Mouse (Mus musculus) stomach, postnatal 0 days (tissue): Measurements from ENCODE around the gene Sipa1l1. TPM values are rescaled to one million over a fixed set of nuclear protein-coding genes. Genes with fewer than 3 reads are reported as not detected.

Experiments
- ATAC-seq: fragments of 200-750 bp; cut with Nextera tagmentation; 2 replicates; pipeline ENCODE4 v1.8.0; 2017; ENCODE audit not compliant: low FRiP score, low TSS enrichment
- DNase-seq: peaks from one replicate; pipeline ENCODE4 v3.0.0-alpha.2; 2016; ENCODE audit warnings: low spot score
- H3K27ac ChIP-seq: fragments of 300-500 bp; sonication (generic); replicated peaks from 2 replicates; pipeline ENCODE4 v1.5.1; 2014; ENCODE audit warnings: mild to moderate bottlenecking, control low read depth
- H3K27me3 ChIP-seq: fragments of 300-500 bp; sonication (generic); 2 replicates; pipeline ENCODE4 v1.6.1; 2014; ENCODE audit warnings: low read length; ENCODE audit not compliant: control insufficient read depth, insufficient read depth
- H3K36me3 ChIP-seq: fragments of 300-500 bp; sonication (generic); 2 replicates; pipeline ENCODE4 v1.6.1; 2014; ENCODE audit warnings: low read length, mixed read lengths; ENCODE audit not compliant: control insufficient read depth, insufficient read depth
- H3K4me1 ChIP-seq: fragments of 300-500 bp; sonication (generic); replicated peaks from 2 replicates; pipeline ENCODE4 v1.6.1; 2014; ENCODE audit warnings: antibody characterized with exemption; ENCODE audit not compliant: control insufficient read depth, insufficient read depth
- H3K4me2 ChIP-seq: fragments of 300-500 bp; sonication (generic); replicated peaks from 2 replicates; pipeline ENCODE4 v1.6.1; 2014; ENCODE audit warnings: low read depth, mild to moderate bottlenecking, control low read depth, moderate library complexity
- H3K4me3 ChIP-seq: fragments of 300-500 bp; sonication (generic); 2 replicates; pipeline ENCODE4 v1.5.1; 2014; ENCODE audit warnings: low read depth, low read length, control low read depth
- H3K9ac ChIP-seq: fragments of 300-500 bp; sonication (generic); 2 replicates; pipeline ENCODE4 v1.6.1; 2014; ENCODE audit warnings: mild to moderate bottlenecking, low read length, control low read depth, mixed read lengths
- H3K9me3 ChIP-seq: fragments of 300-500 bp; sonication (generic); 2 replicates; pipeline ENCODE4 v1.6.1; 2016; ENCODE audit warnings: low read length; ENCODE audit not compliant: control insufficient read depth
- CTCF ChIP-seq: IDR thresholded peaks from 2 replicates; pipeline ENCODE4 v1.5.1; 2016; ENCODE audit warnings: antibody characterized with exemption, low read depth, mild to moderate bottlenecking, moderate library complexity
- EP300 ChIP-seq: optimal IDR thresholded peaks from 2 replicates; pipeline ENCODE3; 2016; ENCODE audit warnings: antibody characterized with exemption
- WGBS: fragments of 180-500 bp; shearing (Covaris S2); extraction: QIAGEN DNeasy Blood & Tissue Kit; methylation state at CpG from one replicate; pipeline ENCODE4 v1.1.7; 2014; 5-methylcytosine and 5-hydroxymethylcytosine counted together
- polyA plus RNA-seq: library from polyadenylated mRNA; unstranded; fragments of >200 nt; fragmentation: Nextera tagmentation; extraction: Ambion mirVana; gene quantifications from 2 replicates; pipeline ENCODE4 v1.2.1, GENCODE M21; 2015

Gene Sipa1l1
- polyA plus RNA-seq, 1 experiment from 2014 or later, result 9.2 TPM

GRCm38 (mm10) chr12:82398926-82399325 is 229.8 kb downstream of the Sipa1l1 start:
- 89% methylated on average over 2 of the region's 2 CpGs for WGBS
- DNase-seq, result no peak
- ATAC-seq, result no peak
- Histone ChIP-seq H3K9me3 (no peaks in the 10 kb centered on the region), H3K27ac (no peak overlapping the region), H3K36me3 (no peaks in the 10 kb centered on the region; the same call in none of the 2 replicates), H3K9ac (no peak overlapping the region), H3K27me3 (no peaks in the 10 kb centered on the region), H3K4me1 (peaks cover 9% of the 10 kb centered on the region; the same call in 1 of the 2 replicates), H3K4me3 (no peak overlapping the region), H3K4me2 (no peak overlapping the region)
- no peak for TF ChIP-seq EP300
- TF ChIP-seq CTCF, result no peak

- DNase-seq, result no peak
- peak overlapping the region; percentile 56 for H3K27ac ChIP-seq
- H3K9me3 ChIP-seq, result no peaks in the 10 kb centered on the region
- peaks cover 9% of the 10 kb centered on the region; the same call in 1 of the 2 replicates for H3K4me1 ChIP-seq
- WGBS, result 65% methylated on average over 6 of the region's 6 CpGs
- no peak overlapping the region for H3K4me2 ChIP-seq
- no peak overlapping the region for H3K4me3 ChIP-seq
- no peaks in the 10 kb centered on the region; the same call in none of the 2 replicates for H3K36me3 ChIP-seq
- no peaks in the 10 kb centered on the region for H3K27me3 ChIP-seq
- ATAC-seq, result peak; percentile 33; the same call in 1 of the 2 replicates
- H3K9ac ChIP-seq, result no peak overlapping the region
- peak; percentile 19; the same call in 1 of the 2 replicates for TF ChIP-seq CTCF
- TF ChIP-seq EP300, result no peak
Observed at GRCm38 (mm10) chr12:82399971-82400720, 231.0 kb downstream of the Sipa1l1 start.

- Histone ChIP-seq H3K4me1 (peaks cover 9% of the 10 kb centered on the region; the same call in 1 of the 2 replicates), H3K9me3 (no peaks in the 10 kb centered on the region), H3K4me2 (no peak overlapping the region), H3K9ac (no peak overlapping the region), H3K4me3 (no peak overlapping the region), H3K27ac (peak overlapping the region; percentile 40), H3K36me3 (no peaks in the 10 kb centered on the region; the same call in none of the 2 replicates), H3K27me3 (no peaks in the 10 kb centered on the region)
- DNase-seq (no peak), ATAC-seq (no peak)
- TF ChIP-seq EP300, result no peak
- TF ChIP-seq CTCF, result no peak
- 26% methylated on average over 7 of the region's 7 CpGs for WGBS
Observed at GRCm38 (mm10) chr12:82400783-82401182, 231.7 kb downstream of the Sipa1l1 start.

DNA sequence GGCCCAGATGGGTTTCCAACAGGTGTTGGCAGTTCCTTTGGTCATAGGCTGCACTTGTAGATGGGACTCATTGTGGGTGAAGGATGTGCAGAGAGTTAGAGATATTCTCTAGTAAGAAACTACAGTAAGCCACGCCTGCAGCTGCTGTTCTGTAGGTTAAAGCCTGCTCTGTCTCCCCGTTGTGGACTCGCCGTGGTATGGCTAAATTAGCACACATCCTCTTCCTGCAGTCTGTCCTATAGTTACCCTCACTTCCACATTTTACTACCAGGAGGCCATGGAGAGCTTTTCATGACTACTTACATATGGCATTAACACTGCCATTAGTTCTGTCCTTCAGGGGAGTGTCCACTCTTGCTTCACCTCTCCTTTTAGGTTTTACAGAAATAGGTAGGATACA is 232.3 kb downstream of the Sipa1l1 start:
- no peak for ATAC-seq
- WGBS, result 53% methylated on average over 4 of the region's 4 CpGs

DNA sequence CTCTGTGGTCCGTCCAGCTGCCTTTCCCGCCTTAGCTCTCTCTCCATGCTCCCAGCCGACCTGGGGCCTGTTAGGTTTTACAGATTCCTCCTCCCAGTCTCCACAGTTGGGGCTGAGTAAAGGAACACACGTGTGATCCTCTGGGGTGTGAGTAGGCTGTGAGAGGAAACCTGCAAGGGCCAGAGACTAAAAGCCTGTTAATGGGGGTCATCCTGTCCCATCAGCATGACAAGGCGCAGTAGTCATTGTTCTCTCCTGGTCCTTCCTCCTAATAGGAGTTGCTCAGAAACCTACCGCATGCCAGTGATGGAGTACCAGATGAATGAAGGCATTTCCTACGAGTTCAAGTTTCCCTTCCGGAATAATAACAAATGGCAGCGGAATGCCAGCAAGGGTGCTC is 233.5 kb downstream of the Sipa1l1 start:
- DNase-seq, result no peak
- ATAC-seq, result no peak
- H3K9me3 ChIP-seq, result no peaks in the 10 kb centered on the region
- H3K4me2 ChIP-seq, result no peak overlapping the region
- 79% methylated on average over 9 of the region's 9 CpGs for WGBS
- no peak overlapping the region for H3K4me3 ChIP-seq
- H3K27ac ChIP-seq, result no peak overlapping the region
- peaks cover 9% of the 10 kb centered on the region; the same call in 1 of the 2 replicates for H3K4me1 ChIP-seq
- no peaks in the 10 kb centered on the region; the same call in 1 of the 2 replicates for H3K36me3 ChIP-seq
- no peak for TF ChIP-seq EP300
- no peak overlapping the region for H3K9ac ChIP-seq
- H3K27me3 ChIP-seq, result no peaks in the 10 kb centered on the region

More for the DNA sequence above, 232.3 kb downstream of the Sipa1l1 start:
- Histone ChIP-seq H3K27me3 (no peaks in the 10 kb centered on the region), H3K36me3 (no peaks in the 10 kb centered on the region; the same call in none of the 2 replicates), H3K4me1 (peaks cover 9% of the 10 kb centered on the region; the same call in 1 of the 2 replicates), H3K4me2 (no peak overlapping the region), H3K9me3 (no peaks in the 10 kb centered on the region), H3K27ac (no peak overlapping the region), H3K9ac (no peak overlapping the region), H3K4me3 (no peak overlapping the region)
- TF ChIP-seq CTCF, result peak; percentile 9; the same call in 1 of the 2 replicates
- TF ChIP-seq EP300, result no peak
- no peak for DNase-seq
